Mouse (Mus musculus) natural killer cell, adult 2 months (primary cell): ENCODE measurements around the gene Ccnd3.
"Not testable (repeated sequence)": the region's sequence is repeated elsewhere in the genome, so short reads cannot be mapped to it uniquely, and the experiment has no call there.

Experiments used
- DNase-seq, 2 experiments: peaks; one replicate each; pipeline ENCODE4 v3.0.0; 2022; ENCODE audit warnings: low spot score in 2 of 2

Gene Ccnd3

GRCm38 (mm10) chr17:47595248-47596161 is 90.7 kb downstream of the Ccnd3 start:
- peak in 1 of 2 experiments; percentile 8 for DNase-seq

- DNase-seq: no peak
Observed at GRCm38 (mm10) chr17:47596162-47596838, 91.4 kb downstream of the Ccnd3 start.

- DNase-seq: no peak
Observed at GRCm38 (mm10) chr17:47596839-47597164, 92.0 kb downstream of the Ccnd3 start.

- DNase-seq: no peak
Observed at GRCm38 (mm10) chr17:47597261-47597660, 92.4 kb downstream of the Ccnd3 start.

- peak; percentile 78 to 82 for DNase-seq
Observed at GRCm38 (mm10) chr17:47597838-47598579, 93.2 kb downstream of the Ccnd3 start.

GRCm38 (mm10) chr17:47598580-47599304 is 93.9 kb downstream of the Ccnd3 start:
- DNase-seq: not testable (repeated sequence)

- no peak for DNase-seq
Observed at GRCm38 (mm10) chr17:47599511-47600297, 94.9 kb downstream of the Ccnd3 start.

- peak in 1 of 2 experiments; percentile 24 for DNase-seq
Observed at GRCm38 (mm10) chr17:47600601-47601388, 95.9 kb downstream of the Ccnd3 start.

- no peak for DNase-seq
Observed at GRCm38 (mm10) chr17:47601389-47601755, 96.5 kb downstream of the Ccnd3 start.

- DNase-seq: no peak
Observed at GRCm38 (mm10) chr17:47602289-47602688, 97.4 kb downstream of the Ccnd3 start.

- DNase-seq: no peak
Observed at GRCm38 (mm10) chr17:47606220-47606619, 101.4 kb downstream of the Ccnd3 start.

GRCm38 (mm10) chr17:47609182-47609581 is 104.3 kb downstream of the Ccnd3 start:
- DNase-seq: no peak

- peak; percentile 96 for DNase-seq
Observed at GRCm38 (mm10) chr17:47610849-47611660, 106.2 kb downstream of the Ccnd3 start, which contains the start of the genes Bysl, Med20 and Gm20517. TSS of gene Bysl (minus strand) at chr17:47611492. TSS of gene Med20 (plus strand) at chr17:47611582. TSS of gene Gm20517 (plus strand) at chr17:47611589.

GRCm38 (mm10) chr17:47611661-47611982 is 106.8 kb downstream of the Ccnd3 start:
- no peak for DNase-seq

GRCm38 (mm10) chr17:47614018-47614417 is 109.2 kb downstream of the Ccnd3 start:
- DNase-seq: peak in 1 of 2 experiments; percentile 42

- no peak for DNase-seq
Observed at GRCm38 (mm10) chr17:47616119-47616518, 111.3 kb downstream of the Ccnd3 start.

- DNase-seq: no peak
Observed at GRCm38 (mm10) chr17:47616652-47617051, 111.8 kb downstream of the Ccnd3 start.

- no peak for DNase-seq
Observed at GRCm38 (mm10) chr17:47617605-47618307, 112.9 kb downstream of the Ccnd3 start.
